Mouse (Mus musculus) monocyte, adult 5-6 weeks (primary cell): ENCODE measurements at regions not wholly inside any gene's neighbourhood (a gene's known extent, or its start where the extent isn't known, plus 50 kb on each side); places are given as distances from the start of the nearest gene placed in this dataset.

Experiments
- ATAC-seq: fragments of 153-309, 156-312 bp; replicated peaks from 2 replicates; pipeline ENCODE4 v1.8.0; 2017; ENCODE audit warnings: mild to moderate bottlenecking; ENCODE audit not compliant: low TSS enrichment, insufficient number of reproducible peaks, severe bottlenecking, poor library complexity, low FRiP score

DNA sequence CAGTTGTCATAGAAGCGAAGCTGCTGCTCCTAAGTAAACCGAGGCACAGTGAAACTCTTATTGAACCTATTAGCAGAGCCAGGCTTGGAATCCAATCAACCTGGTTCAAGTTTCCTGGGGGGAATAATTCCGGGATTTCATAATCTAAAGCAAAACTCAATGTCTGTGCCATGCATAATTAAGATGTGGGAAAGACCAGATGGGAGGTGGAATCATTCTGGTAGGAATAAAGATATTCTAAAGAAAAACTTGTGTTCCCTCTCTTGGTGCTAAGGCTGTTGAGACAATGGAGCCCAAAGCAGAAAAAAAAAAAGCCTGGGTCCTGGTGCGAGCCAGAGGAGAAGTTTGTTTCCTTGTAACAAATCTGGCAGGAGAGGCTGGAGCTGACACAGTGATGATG, 217.7 kb downstream of the Gpat3 start:
- ATAC-seq = no peak

- ATAC-seq = no peak
Measured at GRCm38 (mm10) chr5:101051591-101051990, 206.1 kb downstream of the Gpat3 start.

DNA sequence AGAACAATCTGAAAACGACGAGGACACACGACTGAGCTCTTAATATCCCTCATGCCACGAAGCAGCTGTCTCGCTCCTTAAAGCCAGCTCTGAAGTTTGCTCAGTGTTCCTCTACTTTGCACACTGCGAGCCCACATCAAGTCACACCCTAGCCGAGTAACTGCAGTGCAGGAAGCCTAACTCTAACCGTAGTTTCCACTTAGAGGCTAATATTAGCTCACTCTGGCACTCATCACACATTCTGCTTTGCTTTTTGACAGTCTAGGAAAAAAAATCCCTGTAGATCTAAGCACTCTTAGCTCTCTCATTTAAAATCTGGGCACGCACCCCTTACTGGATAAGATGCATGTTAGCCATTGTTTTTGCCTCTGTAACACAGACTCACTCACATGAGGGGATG, 195.0 kb downstream of the Gpat3 start:
- ATAC-seq = no peak

- no peak for ATAC-seq
Measured at GRCm38 (mm10) chr5:101032968-101033367, 187.5 kb downstream of the Gpat3 start.

DNA sequence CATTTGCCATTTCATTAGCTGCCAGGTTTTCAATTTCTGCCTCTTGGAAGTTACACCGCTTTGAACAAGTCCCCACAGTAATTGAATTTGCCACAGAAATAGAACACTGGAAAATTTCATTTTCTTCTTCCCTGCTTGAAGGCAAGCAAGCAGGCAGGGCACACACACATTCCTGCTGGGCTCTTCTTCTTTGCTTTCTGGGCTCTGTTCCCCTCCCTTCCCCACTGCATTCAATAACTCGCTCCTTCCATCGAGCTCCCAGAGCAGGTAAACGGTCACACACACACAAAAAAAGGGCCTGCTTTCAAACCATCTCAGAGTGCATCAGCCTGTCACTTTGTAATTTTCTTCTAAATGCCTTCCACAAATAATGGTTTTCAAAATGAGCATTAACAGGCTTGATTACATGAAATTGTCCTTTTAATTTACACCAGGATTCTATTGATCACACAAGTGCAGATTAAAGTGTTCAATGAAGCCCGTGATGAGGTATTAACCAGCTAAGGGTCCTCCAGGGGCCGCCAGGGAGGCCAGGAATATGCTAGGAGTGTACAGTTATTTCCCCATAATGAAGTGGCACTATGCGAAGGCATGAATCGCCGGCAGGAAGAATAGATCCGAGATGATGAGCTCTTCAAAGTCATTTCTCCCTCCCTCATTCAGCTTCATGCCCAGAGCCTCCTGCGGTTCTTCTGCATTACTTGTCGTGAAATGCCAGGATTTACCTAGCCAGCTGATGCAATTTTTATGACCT, 186.8 kb downstream of the Gpat3 start:
- no peak for ATAC-seq

GRCm38 (mm10) chr5:101024796-101025195, 179.3 kb downstream of the Gpat3 start:
- no peak for ATAC-seq

DNA sequence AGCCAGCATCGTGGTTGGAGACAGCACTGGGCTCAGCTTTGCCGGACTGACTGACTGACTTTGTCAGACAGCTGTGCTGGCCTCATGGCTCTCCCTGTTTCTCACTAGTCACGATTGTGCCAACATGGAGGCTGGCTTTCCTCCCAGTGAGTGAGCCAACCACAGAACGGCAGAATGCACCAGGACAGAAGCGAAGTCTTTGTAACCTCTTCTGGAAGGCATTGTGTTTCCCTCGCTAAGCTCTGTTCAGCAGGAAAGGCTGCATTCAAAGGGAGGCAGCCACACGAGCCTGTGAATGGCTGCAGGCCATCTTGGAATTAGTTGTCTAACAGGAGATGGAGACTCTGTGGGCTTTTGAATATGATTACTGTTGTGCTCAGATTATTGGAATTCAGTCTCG, 178.3 kb downstream of the Gpat3 start:
- ATAC-seq = no peak

DNA sequence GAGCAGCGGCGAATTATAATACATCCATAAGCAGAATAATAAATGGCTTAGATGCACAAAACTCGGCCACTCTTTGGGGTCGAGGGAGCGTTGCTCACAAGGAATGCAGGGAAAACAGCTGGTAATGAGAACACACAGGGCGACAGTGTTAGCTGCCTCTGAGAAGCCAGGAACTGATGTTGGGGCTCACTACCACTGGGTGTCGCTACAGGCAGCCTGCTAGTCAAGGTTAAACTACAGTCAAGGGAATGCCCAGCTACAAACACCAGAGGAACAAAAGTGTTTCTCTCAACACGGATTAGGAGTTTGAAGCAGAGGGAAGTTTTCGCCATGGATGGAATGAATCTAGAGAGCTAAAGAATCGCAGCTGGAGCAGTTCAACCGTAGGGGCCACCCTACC, 175.3 kb downstream of the Gpat3 start:
- ATAC-seq = no peak

DNA sequence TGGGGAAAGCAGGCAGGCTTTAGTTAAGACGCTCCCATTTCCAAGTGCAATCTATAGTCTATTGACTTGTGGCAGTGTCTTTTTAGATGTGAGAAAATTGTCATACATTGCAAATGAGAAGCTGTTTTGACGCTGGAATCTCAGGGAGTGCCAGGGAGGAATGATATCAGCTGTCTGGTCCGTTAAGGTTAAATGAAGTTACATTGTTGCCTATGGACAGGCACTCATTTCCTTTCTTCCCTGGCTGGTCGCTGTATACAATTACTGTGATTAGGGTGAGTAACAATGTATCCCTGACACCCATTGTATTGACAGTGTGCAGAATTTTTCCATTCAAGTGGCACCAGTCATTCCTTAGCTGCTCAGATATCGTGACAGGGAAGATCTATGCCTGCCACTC, 168.3 kb downstream of the Gpat3 start:
- ATAC-seq = no peak

GRCm38 (mm10) chr5:101005216-101005615, 159.7 kb downstream of the Gpat3 start:
- no peak for ATAC-seq

- no peak for ATAC-seq
Measured at GRCm38 (mm10) chr5:101000436-101000835, 154.9 kb downstream of the Gpat3 start.

- no peak for ATAC-seq
Measured at GRCm38 (mm10) chr5:100992365-100992764, 146.9 kb downstream of the Gpat3 start.

DNA sequence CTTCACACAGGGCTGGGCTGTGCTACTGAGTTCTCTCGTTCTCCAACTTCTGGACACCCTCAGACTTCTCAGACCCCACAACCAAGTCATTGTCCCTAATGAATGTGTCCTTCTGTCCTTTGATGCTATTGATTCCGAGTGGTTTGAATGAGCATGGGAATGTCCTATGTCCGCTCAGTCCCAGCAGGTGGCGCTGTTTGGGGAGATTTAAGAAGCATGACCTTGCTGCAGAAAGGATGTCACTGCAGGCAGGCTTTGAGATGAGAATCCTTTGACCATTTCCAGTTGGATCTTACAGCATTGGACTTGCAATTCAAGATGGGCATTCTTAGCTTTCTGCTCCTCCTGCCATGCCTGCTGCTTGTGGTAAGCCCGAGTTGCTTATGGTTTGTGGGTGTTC, 146.1 kb downstream of the Gpat3 start:
- no peak for ATAC-seq

GRCm38 (mm10) chr5:100982573-100982936, 137.0 kb downstream of the Gpat3 start:
- no peak for ATAC-seq

DNA sequence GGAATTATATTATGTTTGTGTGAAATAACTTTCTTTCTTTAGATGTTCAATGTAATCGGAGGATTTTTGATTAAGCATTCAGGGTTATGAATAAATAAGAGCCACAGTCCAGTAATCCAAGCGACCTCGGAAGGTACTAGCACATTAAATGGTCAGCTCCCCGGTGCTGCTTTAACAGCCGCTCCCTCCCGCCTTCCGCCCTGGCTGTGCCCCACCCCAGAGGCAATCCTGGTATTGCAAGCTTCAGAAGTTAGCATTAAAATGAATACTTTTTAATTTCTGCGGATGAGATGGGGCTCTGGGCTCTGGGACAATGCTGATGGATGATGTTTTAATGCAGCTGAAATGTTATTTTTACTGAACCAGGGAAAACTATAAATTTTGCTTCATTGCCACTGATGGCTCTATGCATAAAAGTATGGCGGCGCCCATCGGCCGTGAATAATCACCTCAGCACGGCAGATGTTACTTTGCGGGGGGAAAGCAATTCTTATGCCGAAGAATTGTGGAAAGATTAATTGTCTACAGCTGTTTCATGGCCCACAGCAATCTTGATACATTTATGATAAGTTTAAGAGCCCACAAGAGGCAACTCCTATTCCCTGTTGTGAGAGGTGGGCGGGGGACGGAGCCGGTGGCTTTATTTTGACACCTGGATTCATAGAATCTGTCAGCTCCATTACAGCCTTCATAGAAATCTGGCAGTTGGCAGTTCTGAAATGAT, 136.5 kb downstream of the Gpat3 start:
- ATAC-seq = no peak

DNA sequence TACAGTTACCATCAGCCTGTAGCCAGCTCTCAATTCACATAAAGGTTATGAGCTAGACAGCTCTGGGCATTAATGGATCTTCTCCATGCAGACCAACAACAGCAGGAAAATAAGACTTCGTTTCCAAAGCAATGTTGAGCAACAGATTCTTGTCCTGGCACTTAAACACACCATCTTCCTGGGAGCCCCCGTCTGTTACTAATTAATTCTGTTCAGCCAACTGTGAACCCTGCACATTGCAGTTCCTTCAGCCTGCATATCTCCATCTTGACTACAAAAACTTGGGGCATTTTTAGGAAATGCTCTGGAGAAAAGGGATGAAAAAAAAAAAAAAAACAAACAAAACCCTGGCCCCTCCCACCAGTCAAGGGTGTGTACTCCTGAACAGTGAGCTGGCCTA, 131.2 kb downstream of the Gpat3 start:
- no peak for ATAC-seq

GRCm38 (mm10) chr5:100951210-100951609, 105.7 kb downstream of the Gpat3 start:
- ATAC-seq = no peak
